Mouse (Mus musculus) brown adipose tissue, adult 24 weeks (tissue): ENCODE data around the gene Yy2. TPM values are rescaled to one million over a fixed set of nuclear protein-coding genes. Genes with fewer than 3 reads are reported as not detected.

Source experiments
- polyA plus RNA-seq: library from polyadenylated mRNA; stranded (reverse); fragments of >200 nt; gene quantifications from 2 replicates; pipeline ENCODE4 v1.2.4, GENCODE M21; 2012; ENCODE audit not compliant: missing spikeins, insufficient read depth, insufficient read length

Gene Yy2
- polyA plus RNA-seq, 1 experiment, result 0.71 TPM

Other genes with a start within 250 kb of the Yy2 start
- not detected in 2 replicates for gene Phex, start 153.7 kb downstream of the Yy2 start, polyA plus RNA-seq
- 6.7 and 10.8 TPM in 2 replicates for gene Sms, start 76.7 kb downstream of the Yy2 start, polyA plus RNA-seq
- gene Mbtps2, start 29.7 kb upstream of the Yy2 start, polyA plus RNA-seq, result 5.0 and 6.3 TPM in 2 replicates
- gene Smpx, start 129.9 kb upstream of the Yy2 start, polyA plus RNA-seq, result 10.9 and 20.0 TPM in 2 replicates
- not detected in 2 replicates for gene Klhl34, start 249.4 kb upstream of the Yy2 start, polyA plus RNA-seq